Mouse (Mus musculus) heart, postnatal 10 days (tissue): ENCODE results near the gene Traf5. TPM values are rescaled to one million over a fixed set of nuclear protein-coding genes. Genes with fewer than 3 reads are reported as not detected.

Experiments used
- microRNA-seq, 2 experiments: library from miRNA; unstranded; fragments of <30 nt; microRNA quantifications; one replicate each; pipeline ENCODE4 v1.2.0; 2022
- total RNA-seq, 2 experiments: library from RNA; stranded (reverse); gene quantifications; 2 replicates each; pipeline ENCODE4 v1.2.3; 2021

Gene Traf5
- total RNA-seq, 2 experiments from 2014 or later, result 8.6 to 11.7 TPM

Small RNA genes lying within 50 kb of the gene (microRNA-seq; reads per million reads assigned to microRNA genes)
- 0.24 to 0.70 reads per million in 2 experiments for gene Mir3473c

Other genes starting within 250 kb of the Traf5 start
- 10 to 100 TPM; 26.3 to 31.3 TPM for gene Slc30a1, start 185.8 kb downstream of the Traf5 start, total RNA-seq
- gene Rd3, start 115.2 kb downstream of the Traf5 start, total RNA-seq, result under 1 TPM; 0.67 to 0.84 TPM
- 10 to 100 TPM; 44.2 TPM for gene Rcor3, start 45.5 kb upstream of the Traf5 start, total RNA-seq
- under 1 TPM; 0.25 to 0.38 TPM for gene Kcnh1, start 98.2 kb upstream of the Traf5 start, total RNA-seq